Mouse (Mus musculus) layer of hippocampus, adult 2 months (tissue): ENCODE measurements at regions not wholly inside any gene's neighbourhood (a gene's known extent, or its start where the extent isn't known, plus 50 kb on each side); places are given as distances from the start of the nearest gene placed in this dataset.

Source experiments
- DNase-seq, 2 experiments: peaks; one replicate each; pipeline ENCODE4 v3.0.0; 2022; ENCODE audit warnings: low spot score in 2 of 2
- H3K27ac ChIP-seq: fragments of 200-600 bp; 2 replicates; pipeline ENCODE4 v1.8.1; 2022
- H3K4me3 ChIP-seq: fragments of 200-600 bp; 2 replicates; pipeline ENCODE4 v1.8.1; 2022; ENCODE audit warnings: mild to moderate bottlenecking
- CTCF ChIP-seq: fragments of 200-600 bp; conservative IDR thresholded peaks from 2 replicates; pipeline ENCODE4 v1.8.1; 2022; ENCODE audit warnings: antibody characterized with exemption, mild to moderate bottlenecking, moderate library complexity

DNA sequence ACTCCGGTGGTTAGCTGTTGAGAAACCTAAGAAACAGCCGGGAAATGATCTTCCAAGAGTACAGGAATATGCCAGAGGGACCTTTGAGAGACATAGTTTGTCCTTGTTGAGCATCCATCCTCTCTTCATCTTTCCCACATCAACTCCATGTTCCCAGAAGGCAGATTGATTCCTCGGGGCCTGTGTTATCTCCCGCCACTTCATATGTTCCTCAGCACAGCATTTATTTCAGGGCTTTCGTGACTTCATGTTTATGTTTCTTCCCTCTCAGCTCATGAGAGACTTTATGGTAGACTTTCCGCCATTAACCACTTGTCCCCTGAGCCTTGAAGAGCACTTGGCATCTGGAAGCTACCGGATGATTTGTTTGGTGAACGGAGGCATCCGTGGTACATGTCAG lies 120.1 kb upstream of the Dkk2 start:
- H3K27ac ChIP-seq, result no peak overlapping the region
- no peak overlapping the region for H3K4me3 ChIP-seq
- no peak for DNase-seq
- TF ChIP-seq CTCF, result no peak

DNA sequence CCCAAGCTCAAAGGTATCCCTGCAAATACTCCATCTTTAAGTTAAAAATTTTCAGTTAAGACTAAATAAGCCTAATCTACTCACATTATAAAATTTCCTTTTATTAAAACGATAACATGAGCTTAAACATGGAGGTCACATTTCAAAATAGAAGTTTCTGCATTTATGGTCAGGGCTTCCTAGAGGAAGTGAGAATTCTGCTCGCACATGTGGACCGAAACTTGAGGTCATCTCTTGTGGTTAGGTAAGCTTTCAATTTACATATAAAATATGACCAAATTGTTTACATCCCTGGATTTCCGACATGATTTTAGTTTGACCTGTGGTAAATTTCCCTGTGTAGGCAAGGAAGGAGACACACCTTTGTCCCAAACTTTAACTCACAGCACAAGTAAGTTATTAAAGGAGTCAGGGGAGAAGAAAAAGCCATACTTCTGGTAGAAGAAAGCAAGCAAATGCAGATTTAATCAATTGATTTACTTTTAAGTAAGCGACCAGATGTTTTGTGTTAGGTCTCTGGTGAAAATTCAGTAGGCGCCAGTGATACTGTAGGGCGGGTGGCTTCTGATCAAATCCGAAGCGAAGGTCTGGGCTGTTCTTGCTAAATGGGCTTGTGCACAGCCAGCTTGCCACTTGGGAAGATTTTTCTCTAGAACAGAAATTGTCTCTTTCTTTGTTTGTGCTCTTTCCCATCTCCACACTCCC lies 119.5 kb upstream of the Dkk2 start:
- no peak for TF ChIP-seq CTCF
- Histone ChIP-seq H3K27ac (no peak overlapping the region), H3K4me3 (no peak overlapping the region)
- DNase-seq, result no peak

DNA sequence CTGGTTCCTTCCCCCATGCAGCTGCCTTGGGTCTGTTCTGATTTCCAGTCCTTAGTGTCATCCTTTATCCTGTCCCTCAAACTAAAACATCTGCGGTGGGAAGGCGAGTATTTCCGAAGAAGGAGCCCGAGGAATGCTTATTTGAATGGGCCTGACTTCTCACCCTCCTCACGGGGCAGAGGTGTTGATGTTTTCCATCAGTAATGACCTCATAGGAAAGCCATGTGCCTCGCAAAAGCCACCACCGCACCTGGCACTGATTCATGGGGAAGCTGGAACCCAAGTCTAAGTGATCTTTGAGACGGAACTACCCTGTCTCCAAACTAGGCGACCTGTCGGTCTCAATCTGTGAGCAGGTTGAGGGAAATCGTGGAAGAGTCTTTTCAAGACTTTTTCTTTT lies 117.8 kb upstream of the Dkk2 start:
- Histone ChIP-seq H3K27ac (no peak overlapping the region), H3K4me3 (no peak overlapping the region)
- DNase-seq, result no peak
- no peak for TF ChIP-seq CTCF

DNA sequence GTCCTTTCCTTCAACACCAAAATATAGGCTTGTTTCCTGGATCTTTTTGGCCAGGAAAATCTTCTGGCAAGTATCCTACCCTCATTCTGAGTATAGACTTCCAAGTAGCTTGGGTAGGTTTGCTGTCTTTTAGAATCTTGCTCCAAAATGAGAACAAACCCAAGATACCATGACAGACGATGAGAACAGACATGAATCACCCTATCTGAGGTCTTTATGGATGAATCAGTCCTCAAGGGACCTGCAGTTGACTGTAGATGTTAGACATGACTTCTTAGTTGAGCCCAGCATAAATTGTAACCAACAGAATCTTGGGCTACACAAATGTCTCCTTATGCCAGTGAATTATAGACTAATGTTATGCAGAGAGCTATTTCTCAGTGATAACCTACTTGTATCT lies 114.3 kb upstream of the Dkk2 start:
- TF ChIP-seq CTCF, result no peak
- H3K27ac ChIP-seq, result no peak overlapping the region

DNA sequence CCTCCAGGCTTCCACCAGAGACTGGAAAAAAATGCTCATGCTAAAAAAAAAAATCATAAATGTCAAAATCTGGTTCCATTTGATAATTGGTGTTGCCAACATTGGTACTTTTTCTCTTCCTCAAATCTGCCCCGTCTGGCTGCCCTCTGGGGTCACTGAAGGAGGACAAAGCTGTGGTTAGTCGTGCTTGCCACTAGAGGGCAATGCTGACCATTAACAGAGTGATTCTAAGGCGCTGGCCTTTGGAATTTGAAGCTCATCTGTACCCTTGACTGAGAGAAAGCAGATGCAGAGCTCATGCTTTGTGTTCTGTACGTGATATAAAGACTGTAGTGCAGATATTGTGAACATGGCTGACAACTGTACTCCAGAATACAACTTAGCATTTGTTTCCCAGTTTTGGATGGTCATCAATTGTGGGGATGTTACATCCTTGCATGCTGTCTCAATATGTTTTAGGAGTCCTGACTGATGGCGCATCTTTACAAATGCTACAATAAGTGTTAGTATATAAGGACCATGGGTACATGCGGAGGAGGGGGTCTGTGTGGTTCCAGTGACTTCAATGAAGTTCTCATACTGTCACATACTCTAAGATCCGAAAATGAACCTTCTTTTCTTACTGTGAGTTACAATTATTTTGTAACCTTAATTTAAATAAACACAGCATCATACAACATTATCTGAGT lies 109.0 kb upstream of the Dkk2 start:
- Histone ChIP-seq H3K4me3 (no peak overlapping the region), H3K27ac (no peak overlapping the region)
- DNase-seq, result peak; percentile 35 to 51
- peak; percentile 96 for TF ChIP-seq CTCF

More for the DNA sequence above, 114.3 kb upstream of the Dkk2 start:
- no peak overlapping the region for H3K4me3 ChIP-seq
- no peak for DNase-seq

DNA sequence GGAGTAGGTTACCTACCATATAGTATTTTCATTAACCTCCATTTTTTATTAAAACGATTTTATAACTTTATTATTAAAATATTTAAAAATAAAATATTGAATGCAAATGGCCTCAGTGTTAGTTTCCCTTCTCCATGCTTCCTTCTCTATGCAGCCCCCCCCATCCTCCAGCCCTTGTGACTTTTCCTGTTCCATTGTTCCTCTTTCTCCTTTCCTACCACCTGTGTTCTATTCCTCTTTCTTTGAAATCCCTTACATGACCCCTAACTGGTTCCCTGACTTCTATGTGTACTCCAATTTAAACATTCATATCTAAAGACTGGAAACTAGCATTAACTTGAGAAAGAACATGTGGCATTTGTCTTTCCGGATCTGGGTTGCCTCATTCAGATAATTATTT lies 101.8 kb upstream of the Dkk2 start:
- DNase-seq, result no peak
- TF ChIP-seq CTCF, result no peak
- H3K4me3 ChIP-seq, result no peak overlapping the region

DNA sequence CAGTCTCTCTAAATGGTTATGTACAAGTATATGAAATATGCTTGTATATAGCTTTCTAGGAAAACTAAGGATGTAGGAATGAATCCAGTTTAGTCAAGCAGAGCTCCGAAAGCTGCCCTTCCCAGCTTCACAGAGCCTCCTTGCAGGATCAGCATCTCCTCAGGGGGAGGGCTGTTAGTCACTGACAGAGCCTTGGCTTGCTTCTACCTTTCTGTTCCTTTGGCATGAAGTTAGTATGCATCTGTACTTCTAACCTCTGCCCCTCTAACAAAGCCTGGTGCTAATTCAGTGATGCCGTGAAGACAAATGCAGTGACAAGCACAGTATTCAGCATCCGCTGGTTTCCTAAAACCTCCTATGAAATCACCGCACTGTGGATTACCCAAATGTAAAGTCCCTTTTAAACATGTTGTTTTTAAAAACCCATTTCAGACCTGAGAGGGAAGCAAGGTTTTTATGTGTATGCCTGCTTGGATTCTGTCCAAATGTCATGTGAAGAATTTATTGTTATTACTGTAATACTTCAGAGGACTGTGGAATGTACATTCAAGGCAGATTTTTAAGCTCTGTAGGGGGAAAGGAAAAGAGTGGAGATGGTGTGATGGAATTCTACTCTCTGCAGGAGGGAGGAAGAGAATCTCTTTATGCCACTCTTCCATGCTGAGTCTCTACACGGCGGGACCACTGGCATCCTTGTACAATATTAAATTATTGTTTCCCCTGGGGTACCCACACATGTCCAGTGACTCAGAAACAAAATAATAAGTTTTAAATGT lies 86.1 kb upstream of the Dkk2 start:
- no peak overlapping the region for H3K4me3 ChIP-seq
- no peak for TF ChIP-seq CTCF
- no peak for DNase-seq
- H3K27ac ChIP-seq, result no peak overlapping the region

More for the DNA sequence above, 101.8 kb upstream of the Dkk2 start:
- H3K27ac ChIP-seq, result no peak overlapping the region

DNA sequence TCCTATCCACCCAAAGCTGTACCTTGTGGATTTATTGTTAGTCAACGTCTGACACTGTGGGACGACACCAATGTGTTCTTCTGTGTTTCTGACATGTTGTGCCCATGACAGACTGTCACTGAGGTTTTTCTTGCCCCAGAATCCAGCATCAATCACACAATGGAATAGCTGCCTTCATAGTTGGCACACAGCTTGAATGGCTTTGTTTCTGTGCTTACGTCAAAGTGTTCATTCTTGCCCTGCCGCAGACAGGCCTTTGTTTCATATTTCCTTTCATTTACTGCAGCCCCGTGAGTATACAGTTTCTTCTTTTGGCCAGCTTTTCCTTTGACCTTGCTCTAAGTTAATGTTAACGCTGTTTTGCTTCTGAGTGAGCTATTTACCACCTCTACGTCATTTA lies 78.9 kb upstream of the Dkk2 start:
- no peak for TF ChIP-seq CTCF
- H3K4me3 ChIP-seq, result no peak overlapping the region
- DNase-seq, result no peak
- no peak overlapping the region for H3K27ac ChIP-seq

DNA sequence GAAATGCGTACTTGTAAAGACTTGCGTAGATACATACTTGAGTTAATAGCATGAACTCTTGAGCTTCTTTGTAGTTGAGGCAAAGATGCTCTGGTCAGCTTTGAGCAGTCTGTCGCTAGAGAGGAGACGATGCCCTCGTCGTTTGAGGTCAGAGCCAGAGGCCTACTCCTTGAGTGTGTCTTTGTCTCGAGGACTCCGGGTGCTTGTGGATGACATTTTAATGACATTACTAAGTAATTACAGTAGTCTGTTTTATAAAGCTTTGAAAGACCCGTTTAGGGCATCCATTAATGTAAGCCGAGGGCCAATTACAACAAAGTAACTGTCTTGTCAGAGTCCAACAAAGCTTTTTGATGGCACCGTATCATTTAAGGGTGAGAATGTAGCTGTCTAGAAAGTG lies 78.2 kb upstream of the Dkk2 start:
- no peak for TF ChIP-seq CTCF
- H3K4me3 ChIP-seq, result no peak overlapping the region
- no peak for DNase-seq
- H3K27ac ChIP-seq, result no peak overlapping the region

DNA sequence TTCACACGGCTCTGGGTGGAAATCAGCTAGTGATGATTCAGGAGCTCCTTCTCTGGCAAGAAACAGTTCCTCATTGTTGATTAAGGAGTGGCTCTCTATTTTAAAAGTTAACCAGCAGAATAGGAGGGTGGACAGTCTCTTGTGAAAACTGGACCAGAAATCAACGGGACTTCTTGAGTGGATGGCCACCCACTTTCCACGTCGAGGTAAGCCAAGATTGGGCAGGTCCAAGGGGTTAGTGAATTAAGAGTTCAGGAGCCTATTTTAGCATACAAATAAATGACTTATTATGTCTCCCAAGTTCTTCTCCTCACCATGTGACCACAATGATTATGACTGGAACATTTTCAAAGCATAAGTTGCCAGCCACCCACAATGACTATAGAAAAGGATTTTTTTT lies 77.7 kb upstream of the Dkk2 start:
- Histone ChIP-seq H3K4me3 (no peak overlapping the region), H3K27ac (no peak overlapping the region)
- no peak for TF ChIP-seq CTCF
- no peak for DNase-seq

DNA sequence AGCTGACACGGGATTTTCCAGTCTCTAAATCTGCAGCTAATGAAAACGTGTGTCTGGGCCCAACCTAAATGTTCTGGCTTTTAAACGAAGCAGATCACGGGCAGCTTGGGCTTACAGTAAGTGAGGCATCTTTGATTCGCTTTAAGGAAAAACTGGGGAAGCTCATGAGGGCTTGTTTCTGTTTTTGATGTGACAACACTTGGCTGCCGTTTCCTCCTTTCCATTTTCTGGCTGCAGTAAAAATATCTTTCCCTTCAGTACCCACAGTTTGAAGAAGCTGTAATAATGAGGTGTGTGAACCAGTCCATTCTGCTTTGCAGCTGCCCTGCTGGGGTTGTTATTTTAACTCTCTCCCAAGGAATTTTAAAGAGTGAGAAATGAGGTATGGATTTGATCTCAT lies 69.9 kb upstream of the Dkk2 start:
- Histone ChIP-seq H3K4me3 (no peak overlapping the region), H3K27ac (no peak overlapping the region)
- TF ChIP-seq CTCF, result no peak
- DNase-seq, result no peak

DNA sequence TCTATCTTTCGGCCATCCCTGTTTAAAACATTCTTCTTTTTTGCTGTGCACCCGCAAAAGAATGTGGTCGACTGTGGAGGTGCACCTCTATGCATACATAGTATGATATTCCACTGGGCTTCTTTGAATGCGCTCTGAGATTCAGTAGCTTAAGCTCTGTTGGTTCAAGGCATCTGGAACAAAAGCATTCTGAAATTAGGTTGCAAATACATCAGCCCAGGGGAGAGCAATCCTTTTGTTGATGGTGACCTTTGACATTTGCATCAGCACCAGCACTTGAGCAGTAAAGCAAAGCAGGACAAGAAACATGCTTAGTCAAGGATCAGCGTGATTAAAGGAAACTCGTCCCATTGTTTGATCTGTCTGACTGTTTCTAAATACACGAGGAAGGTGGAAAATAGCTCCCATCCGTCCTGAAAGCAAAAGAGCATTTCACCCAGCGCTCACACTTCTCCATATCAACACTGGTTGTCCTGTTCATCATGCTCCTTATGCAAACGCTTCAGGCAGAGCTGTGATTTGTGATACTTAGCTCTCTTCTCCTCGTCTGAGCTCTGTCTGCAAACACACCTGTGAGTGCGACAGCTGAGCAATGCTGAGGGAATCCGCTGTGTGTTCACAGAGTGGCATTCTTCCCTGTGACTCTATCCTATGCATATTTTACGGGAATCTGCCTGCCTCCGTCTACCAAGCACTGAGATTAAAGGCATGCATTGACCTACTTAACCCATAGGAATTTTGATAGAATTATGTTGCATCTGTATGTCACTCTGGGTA lies 67.4 kb upstream of the Dkk2 start:
- no peak for DNase-seq
- TF ChIP-seq CTCF, result no peak
- no peak overlapping the region for H3K27ac ChIP-seq
- no peak overlapping the region for H3K4me3 ChIP-seq

DNA sequence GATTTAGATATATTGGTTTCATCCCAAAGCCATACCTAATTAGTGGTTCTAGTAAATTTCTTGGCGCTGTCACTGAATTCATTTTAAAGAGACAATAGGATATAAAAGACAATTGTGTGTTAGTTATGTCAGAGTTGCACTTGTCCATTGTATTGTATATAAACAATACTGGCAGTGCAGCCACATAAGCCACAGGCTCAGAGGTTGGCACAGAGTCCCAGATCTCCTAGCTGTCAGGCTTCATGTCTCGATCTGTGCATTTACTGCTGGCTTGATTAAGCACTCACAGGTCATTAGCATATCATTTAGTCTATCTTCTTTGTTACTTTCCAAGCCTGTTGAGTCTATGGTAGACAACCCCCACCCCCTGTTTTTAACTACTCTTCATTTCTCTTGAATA lies 66.6 kb upstream of the Dkk2 start:
- no peak for TF ChIP-seq CTCF
- Histone ChIP-seq H3K4me3 (no peak overlapping the region), H3K27ac (no peak overlapping the region)
- no peak for DNase-seq
